Mouse (Mus musculus): ENCODE measurements at regions not wholly inside any gene's neighbourhood (a gene's known extent, or its start where the extent isn't known, plus 50 kb on each side); places are given as distances from the start of the nearest gene placed in this dataset.

GRCm38 (mm10) chr9:120837431-120838150 lies 91.4 kb upstream of the Ctnnb1 start:
- Histone ChIP-seq H3K9me3 (no peaks in the 10 kb centered on the region), H3K4me3 (no peak overlapping the region), H3K4me2 (replicated peaks) (no peak overlapping the region), H3K4me1 (no peaks in the 10 kb centered on the region), H3K36me3 (no peaks in the 10 kb centered on the region), H3K27me3 (no peaks in the 10 kb centered on the region), H3K27ac (replicated peaks) (no peak overlapping the region), H3K9ac (replicated peaks) (no peak overlapping the region)
- ATAC-seq (ENCODE audit: low FRiP score, low read depth), result no peak
- WGBS, result 90% methylated on average over 8 of the region's 8 CpGs

GRCm38 (mm10) chr9:120843753-120844152 lies 85.3 kb upstream of the Ctnnb1 start:
- ATAC-seq (ENCODE audit: low FRiP score, low read depth), result no peak

GRCm38 (mm10) chr9:120845538-120845937 lies 83.5 kb upstream of the Ctnnb1 start:
- Histone ChIP-seq H3K36me3 (no peaks in the 10 kb centered on the region), H3K9ac (replicated peaks) (no peak overlapping the region), H3K4me1 (no peaks in the 10 kb centered on the region), H3K4me2 (replicated peaks) (no peak overlapping the region), H3K9me3 (no peaks in the 10 kb centered on the region), H3K27me3 (no peaks in the 10 kb centered on the region), H3K4me3 (no peak overlapping the region), H3K27ac (replicated peaks) (no peak overlapping the region)
- WGBS, result 87% methylated on average over 10 of the region's 10 CpGs
- no peak for ATAC-seq (ENCODE audit: low FRiP score, low read depth)

More at GRCm38 (mm10) chr9:120843753-120844152, 85.3 kb upstream of the Ctnnb1 start:
- WGBS, result 76% methylated on average over 8 of the region's 8 CpGs
- Histone ChIP-seq H3K4me2 (replicated peaks) (no peak overlapping the region), H3K36me3 (no peaks in the 10 kb centered on the region), H3K9ac (replicated peaks) (no peak overlapping the region), H3K27ac (replicated peaks) (no peak overlapping the region), H3K4me3 (no peak overlapping the region), H3K27me3 (no peaks in the 10 kb centered on the region), H3K4me1 (no peaks in the 10 kb centered on the region), H3K9me3 (no peaks in the 10 kb centered on the region)

- Histone ChIP-seq H3K9ac (replicated peaks) (no peak overlapping the region), H3K9me3 (no peaks in the 10 kb centered on the region), H3K36me3 (no peaks in the 10 kb centered on the region), H3K4me1 (no peaks in the 10 kb centered on the region), H3K27ac (replicated peaks) (no peak overlapping the region), H3K27me3 (no peaks in the 10 kb centered on the region), H3K4me2 (replicated peaks) (no peak overlapping the region), H3K4me3 (no peak overlapping the region)
- whole genome bisulfite sequencing, result 93% methylated on average over 5 of the region's 5 CpGs
- ATAC-seq (ENCODE audit: low FRiP score, low read depth), result no peak
Observed at GRCm38 (mm10) chr9:120847649-120848048, 81.4 kb upstream of the Ctnnb1 start.

GRCm38 (mm10) chr9:120848962-120849361 lies 80.1 kb upstream of the Ctnnb1 start:
- Histone ChIP-seq H3K4me3 (no peak overlapping the region), H3K27ac (replicated peaks) (no peak overlapping the region), H3K27me3 (no peaks in the 10 kb centered on the region; the same call in 1 of the 2 replicates), H3K9ac (replicated peaks) (no peak overlapping the region), H3K4me2 (replicated peaks) (no peak overlapping the region), H3K36me3 (no peaks in the 10 kb centered on the region), H3K4me1 (no peaks in the 10 kb centered on the region), H3K9me3 (no peaks in the 10 kb centered on the region)
- no peak for ATAC-seq (ENCODE audit: low FRiP score, low read depth)
- 55% methylated on average over 2 of the region's 2 CpGs for WGBS

- WGBS, result 75% methylated on average over 5 of the region's 5 CpGs
- Histone ChIP-seq H3K9me3 (no peaks in the 10 kb centered on the region), H3K4me2 (replicated peaks) (no peak overlapping the region), H3K27me3 (no peaks in the 10 kb centered on the region; the same call in 1 of the 2 replicates), H3K9ac (replicated peaks) (no peak overlapping the region), H3K4me1 (peaks cover 3% of the 10 kb centered on the region; the same call in 1 of the 2 replicates), H3K36me3 (no peaks in the 10 kb centered on the region), H3K27ac (replicated peaks) (no peak overlapping the region), H3K4me3 (no peak overlapping the region)
- ATAC-seq (ENCODE audit: low FRiP score, low read depth), result no peak
Observed at GRCm38 (mm10) chr9:120850092-120850491, 78.9 kb upstream of the Ctnnb1 start.

GRCm38 (mm10) chr9:120851914-120852313 lies 77.1 kb upstream of the Ctnnb1 start:
- no peak for ATAC-seq (ENCODE audit: low FRiP score, low read depth)
- Histone ChIP-seq H3K36me3 (no peaks in the 10 kb centered on the region), H3K4me1 (peaks cover 3% of the 10 kb centered on the region; the same call in 1 of the 2 replicates), H3K4me3 (no peak overlapping the region), H3K4me2 (replicated peaks) (no peak overlapping the region), H3K27me3 (no peaks in the 10 kb centered on the region; the same call in 1 of the 2 replicates), H3K9me3 (no peaks in the 10 kb centered on the region), H3K9ac (replicated peaks) (no peak overlapping the region), H3K27ac (replicated peaks) (no peak overlapping the region)
- WGBS, result 91% methylated on average over 5 of the region's 5 CpGs

- H3K9ac ChIP-seq (replicated peaks), result no peak overlapping the region
- peaks cover 3% of the 10 kb centered on the region; the same call in 1 of the 2 replicates for H3K4me1 ChIP-seq
- no peak overlapping the region for H3K4me2 ChIP-seq (replicated peaks)
- no peaks in the 10 kb centered on the region; the same call in 1 of the 2 replicates for H3K27me3 ChIP-seq
- H3K9me3 ChIP-seq, result no peaks in the 10 kb centered on the region
- 59% methylated on average over 6 of the region's 6 CpGs for WGBS
- no peak overlapping the region for H3K27ac ChIP-seq (replicated peaks)
- no peak for ATAC-seq (ENCODE audit: low FRiP score, low read depth)
- no peak overlapping the region for H3K4me3 ChIP-seq
- no peaks in the 10 kb centered on the region for H3K36me3 ChIP-seq
Observed at GRCm38 (mm10) chr9:120852572-120852971, 76.4 kb upstream of the Ctnnb1 start.

GRCm38 (mm10) chr9:120853032-120853597 lies 75.9 kb upstream of the Ctnnb1 start:
- Histone ChIP-seq H3K27me3 (no peaks in the 10 kb centered on the region; the same call in 1 of the 2 replicates), H3K27ac (replicated peaks) (0 out of 2 replicates have a peak overlapping the region, but pooled peaks have one; percentile 27), H3K36me3 (no peaks in the 10 kb centered on the region), H3K4me2 (replicated peaks) (no peak overlapping the region), H3K9ac (replicated peaks) (no peak overlapping the region), H3K9me3 (no peaks in the 10 kb centered on the region), H3K4me1 (peaks cover 3% of the 10 kb centered on the region; the same call in 1 of the 2 replicates), H3K4me3 (no peak overlapping the region)
- no peak for ATAC-seq (ENCODE audit: low FRiP score, low read depth)
- WGBS, result 86% methylated on average over 8 of the region's 8 CpGs

GRCm38 (mm10) chr9:120854351-120854750 lies 74.7 kb upstream of the Ctnnb1 start:
- H3K4me3 ChIP-seq, result no peak overlapping the region
- H3K9ac ChIP-seq (replicated peaks), result no peak overlapping the region
- WGBS, result 63% methylated on average over 7 of the region's 7 CpGs
- no peaks in the 10 kb centered on the region for H3K9me3 ChIP-seq
- H3K4me2 ChIP-seq (replicated peaks), result no peak overlapping the region
- no peaks in the 10 kb centered on the region; the same call in 1 of the 2 replicates for H3K27me3 ChIP-seq
- no peaks in the 10 kb centered on the region for H3K36me3 ChIP-seq
- no peak for ATAC-seq (ENCODE audit: low FRiP score, low read depth)
- H3K4me1 ChIP-seq, result peaks cover 3% of the 10 kb centered on the region; the same call in 1 of the 2 replicates
- no peak overlapping the region for H3K27ac ChIP-seq (replicated peaks)

GRCm38 (mm10) chr9:120855293-120856050 lies 73.5 kb upstream of the Ctnnb1 start:
- 53% methylated on average over 3 of the region's 3 CpGs for WGBS
- Histone ChIP-seq H3K9me3 (no peaks in the 10 kb centered on the region), H3K27ac (replicated peaks) (no peak overlapping the region), H3K4me2 (replicated peaks) (no peak overlapping the region), H3K9ac (replicated peaks) (no peak overlapping the region), H3K36me3 (no peaks in the 10 kb centered on the region), H3K4me1 (peaks cover 6% of the 10 kb centered on the region; the same call in 1 of the 2 replicates), H3K27me3 (no peaks in the 10 kb centered on the region; the same call in 1 of the 2 replicates), H3K4me3 (no peak overlapping the region)
- ATAC-seq (ENCODE audit: low FRiP score, low read depth), result peak; percentile 56; the same call in 1 of the 2 replicates
